Mouse (Mus musculus) heart, embryonic 11.5 days (tissue): ENCODE data around the gene Cdkl4. TPM values are rescaled to one million over a fixed set of nuclear protein-coding genes. Genes with fewer than 3 reads are reported as not detected.

Experiments
- ATAC-seq: fragments of 200-750 bp; cut with Nextera tagmentation; replicated peaks from 2 replicates; pipeline ENCODE4 v1.8.0; 2017; ENCODE audit warnings: moderate library complexity; ENCODE audit not compliant: insufficient number of reproducible peaks, low FRiP score, low TSS enrichment
- H3K27ac ChIP-seq: fragments of 300-500 bp; sonication (generic); 2 replicates; pipeline ENCODE4 v1.5.1; 2014; ENCODE audit warnings: mild to moderate bottlenecking, low read depth, low read length
- H3K27me3 ChIP-seq: fragments of 300-500 bp; sonication (generic); 2 replicates; pipeline ENCODE4 v1.6.1; 2014; ENCODE audit warnings: mild to moderate bottlenecking, low read length, mixed read lengths; ENCODE audit not compliant: control insufficient read depth, insufficient read depth
- H3K36me3 ChIP-seq: fragments of 300-500 bp; sonication (generic); 2 replicates; pipeline ENCODE4 v1.6.1; 2014; ENCODE audit warnings: mild to moderate bottlenecking, low read length, moderate library complexity, mixed read lengths; ENCODE audit not compliant: control insufficient read depth, insufficient read depth
- H3K4me1 ChIP-seq: fragments of 300-500 bp; sonication (generic); 2 replicates; pipeline ENCODE4 v1.6.1; 2014; ENCODE audit warnings: low read length; ENCODE audit not compliant: control insufficient read depth, insufficient read depth
- H3K4me2 ChIP-seq: fragments of 300-500 bp; sonication (generic); 2 replicates; pipeline ENCODE4 v1.6.1; 2014; ENCODE audit warnings: mild to moderate bottlenecking, moderate library complexity
- H3K4me3 ChIP-seq: fragments of 300-500 bp; sonication (generic); 2 replicates; pipeline ENCODE4 v1.5.1; 2014; ENCODE audit warnings: low read depth, low read length
- H3K9ac ChIP-seq: fragments of 300-500 bp; sonication (generic); 2 replicates; pipeline ENCODE4 v1.6.1; 2014; ENCODE audit warnings: mild to moderate bottlenecking, low read depth, low read length, moderate library complexity
- H3K9me3 ChIP-seq: fragments of 300-500 bp; sonication (generic); replicated peaks from 2 replicates; pipeline ENCODE4 v1.6.1; 2016; ENCODE audit warnings: low read length; ENCODE audit not compliant: control insufficient read depth
- WGBS: fragments of 180-500 bp; shearing (Covaris S2); extraction: QIAGEN DNeasy Blood & Tissue Kit; methylation state at CpG from one replicate; pipeline ENCODE4 v1.1.7; 2014; ENCODE audit not compliant: insufficient replicate concordance; 5-methylcytosine and 5-hydroxymethylcytosine counted together
- polyA plus RNA-seq: library from polyadenylated mRNA; unstranded; fragments of >200 nt; fragmentation: Nextera tagmentation; extraction: Ambion mirVana; gene quantifications from 2 replicates; pipeline ENCODE4 v1.2.1, GENCODE M21; 2014

Gene Cdkl4
- polyA plus RNA-seq, 1 experiment from 2014 or later = not detected

GRCm38 (mm10) chr17:80477679-80478078, 99.9 kb downstream of the Cdkl4 start:
- ATAC-seq = no peak
- 80% methylated on average over 2 of the region's 2 CpGs for WGBS
- 0 out of 2 replicates have a peak, but pooled peaks cover 2% of the 10 kb centered on the region for H3K36me3 ChIP-seq
- no peak overlapping the region for H3K4me3 ChIP-seq
- H3K4me1 ChIP-seq = peaks cover 14% of the 10 kb centered on the region
- no peaks in the 10 kb centered on the region for H3K27me3 ChIP-seq
- H3K4me2 ChIP-seq = no peak overlapping the region
- H3K9ac ChIP-seq = no peak overlapping the region
- H3K9me3 ChIP-seq = no peaks in the 10 kb centered on the region
- no peak overlapping the region for H3K27ac ChIP-seq

- ATAC-seq = no peak
- Histone ChIP-seq H3K4me3 (no peak overlapping the region), H3K9ac (no peak overlapping the region), H3K27ac (no peak overlapping the region), H3K4me2 (no peak overlapping the region), H3K9me3 (no peaks in the 10 kb centered on the region), H3K36me3 (0 out of 2 replicates have a peak, but pooled peaks cover 2% of the 10 kb centered on the region), H3K4me1 (peaks cover 17% of the 10 kb centered on the region), H3K27me3 (no peaks in the 10 kb centered on the region)
- 81% methylated on average over 4 of the region's 4 CpGs for WGBS
Observed at GRCm38 (mm10) chr17:80476496-80476895, 101.1 kb downstream of the Cdkl4 start.

Other genes starting within 250 kb of the Cdkl4 start
- 1.5 TPM in 1 of 2 replicates, not detected in the other for gene Gm10190, start 204.3 kb downstream of the Cdkl4 start, polyA plus RNA-seq
- gene Sos1, start 97.4 kb downstream of the Cdkl4 start, polyA plus RNA-seq = 4.9 and 5.5 TPM in 2 replicates
- gene Map4k3, start 150.7 kb upstream of the Cdkl4 start, polyA plus RNA-seq = 20.4 and 22.0 TPM in 2 replicates